Mouse (Mus musculus): ENCODE measurements around the gene Celf2.

Gene Celf2

DNA sequence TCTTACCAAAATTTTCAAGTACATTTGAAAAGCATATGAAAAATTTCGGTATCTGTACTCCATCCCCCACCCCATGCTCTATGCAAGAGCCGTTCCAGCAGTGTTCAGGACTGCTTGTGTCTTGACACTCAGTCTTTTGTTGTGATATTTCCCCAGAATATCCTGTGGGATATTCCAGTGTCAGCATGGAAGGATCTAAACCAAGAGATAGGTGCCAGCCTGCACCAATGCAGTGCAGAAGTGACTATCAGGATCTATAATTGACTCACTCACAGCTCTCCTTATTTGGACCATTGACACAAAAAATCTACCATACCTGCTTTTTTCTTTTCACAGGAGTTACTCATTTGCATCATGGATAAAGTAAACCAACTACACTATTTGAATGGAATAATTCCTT is 116.9 kb downstream of the Celf2 start:
- in situ Hi-C loops (cut with MseI, MboI) = no loop called here

DNA sequence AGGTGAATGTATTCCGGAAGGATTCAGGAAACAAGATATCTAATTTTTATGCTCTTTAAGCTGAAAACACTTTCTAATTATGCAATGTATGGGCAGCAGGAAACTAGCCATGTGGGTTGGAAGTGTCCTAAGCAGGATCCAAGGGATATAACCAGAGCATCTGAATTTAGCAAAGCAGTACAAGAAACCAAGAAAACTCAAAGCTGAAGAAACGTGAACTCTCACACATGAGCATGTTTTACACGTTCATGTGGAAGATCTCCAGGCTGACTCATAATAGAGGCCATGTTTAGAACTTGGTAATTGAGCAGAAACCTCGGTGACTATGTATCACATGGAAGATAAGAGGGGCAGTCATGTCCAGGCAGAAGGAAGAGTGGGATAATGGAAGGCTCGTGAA is 120.1 kb downstream of the Celf2 start:
- in situ Hi-C loops (cut with MseI, MboI) = no loop called here

DNA sequence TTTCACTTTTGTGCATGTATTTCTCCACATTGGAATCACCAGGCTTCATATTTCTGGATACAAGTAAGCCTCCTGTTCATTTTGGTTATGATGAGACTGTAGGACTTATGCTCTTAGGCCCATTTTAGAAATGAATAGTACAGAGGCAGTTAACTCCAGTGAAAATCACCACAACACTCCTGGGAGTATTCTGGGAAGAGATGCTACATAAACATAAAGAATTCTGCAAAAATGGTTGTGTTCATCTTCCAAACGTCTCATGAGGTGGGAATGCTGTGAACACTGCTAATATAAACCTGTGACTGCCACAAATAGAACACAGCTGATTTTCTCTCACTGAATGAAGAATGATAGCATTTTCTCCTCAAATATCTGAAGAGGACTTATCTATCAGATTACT is 130.6 kb downstream of the Celf2 start:
- in situ Hi-C loops (cut with MseI, MboI) = no loop called here

DNA sequence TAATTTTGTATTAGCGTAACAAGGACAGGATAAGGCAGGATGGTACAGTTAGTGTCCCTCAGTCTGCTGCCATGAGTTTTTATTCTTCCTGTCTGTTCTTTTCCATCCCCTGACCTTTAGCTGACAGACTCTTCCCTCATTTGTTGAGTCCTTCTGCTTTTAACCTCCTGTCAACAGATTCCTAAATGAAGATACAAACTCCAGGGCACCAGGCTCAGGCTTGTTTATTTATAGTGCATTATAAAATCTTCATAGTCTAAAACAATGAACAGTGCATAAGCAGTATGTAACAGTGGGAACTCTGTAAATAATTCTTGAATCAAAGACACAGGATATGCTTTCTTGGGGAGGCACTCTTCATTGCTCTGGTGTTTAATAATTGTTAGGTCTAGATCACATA is 131.5 kb downstream of the Celf2 start:
- in situ Hi-C loops (cut with MseI, MboI) = no loop called here

DNA sequence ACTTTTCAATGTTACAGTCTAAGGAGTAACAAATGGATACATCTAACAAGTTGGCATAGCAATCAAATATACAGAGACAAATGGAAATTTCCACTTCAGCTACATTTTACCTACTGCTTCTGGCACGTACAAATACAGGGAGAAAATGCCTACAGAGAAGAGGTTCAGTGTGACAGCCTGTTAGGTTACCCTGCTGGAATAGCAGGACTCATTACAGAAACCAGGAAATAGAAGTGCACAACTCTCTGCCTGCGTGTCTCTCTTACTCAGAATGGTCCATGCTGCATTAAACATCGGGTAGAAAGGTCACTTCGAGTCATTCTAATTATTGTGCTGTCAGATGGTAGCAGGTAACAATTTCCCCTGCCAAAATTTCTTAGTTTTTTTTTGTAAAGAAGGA is 141.6 kb downstream of the Celf2 start:
- in situ Hi-C loops (cut with MseI, MboI) = no loop called here

DNA sequence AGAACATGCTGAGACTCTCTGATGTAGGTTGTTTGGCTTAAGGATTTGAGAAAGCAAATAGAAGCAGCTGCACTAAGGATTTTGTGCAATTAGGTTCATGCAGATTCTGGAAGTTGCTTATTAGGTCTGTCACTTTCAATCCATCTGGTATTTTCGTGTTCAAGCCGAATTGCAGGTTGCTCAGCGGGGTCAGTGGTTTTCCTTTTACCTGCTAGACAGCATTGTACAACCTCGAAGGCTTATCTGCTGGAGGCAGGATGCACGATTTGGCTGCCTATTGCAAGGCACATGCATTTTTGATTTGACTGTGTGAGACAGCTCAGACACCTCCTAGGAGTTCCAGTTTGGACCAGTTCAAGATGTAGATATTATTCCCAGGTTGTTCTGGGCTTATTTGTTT is 149.8 kb downstream of the Celf2 start:
- in situ Hi-C loops (cut with MseI, MboI) = no loop called here

DNA sequence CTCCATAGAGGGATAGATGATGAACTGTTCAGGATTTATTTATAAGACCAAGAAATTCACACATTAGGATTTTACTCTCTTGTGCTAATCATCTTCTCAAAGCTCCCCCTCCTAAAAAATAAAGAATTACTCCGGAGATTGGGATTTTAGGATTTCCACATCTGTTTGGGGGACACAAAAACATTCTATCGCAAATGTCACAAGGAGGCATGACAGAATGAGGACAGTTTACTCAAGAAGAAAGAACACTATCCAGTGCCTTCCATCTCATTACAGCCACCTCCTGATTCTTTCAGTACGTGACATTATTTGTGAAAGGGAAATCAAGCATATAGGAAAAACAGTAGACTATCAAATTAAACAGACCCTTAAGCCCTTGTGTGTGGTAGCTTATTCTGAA is 150.5 kb downstream of the Celf2 start:
- in situ Hi-C loops (cut with MseI, MboI) = no loop called here

DNA sequence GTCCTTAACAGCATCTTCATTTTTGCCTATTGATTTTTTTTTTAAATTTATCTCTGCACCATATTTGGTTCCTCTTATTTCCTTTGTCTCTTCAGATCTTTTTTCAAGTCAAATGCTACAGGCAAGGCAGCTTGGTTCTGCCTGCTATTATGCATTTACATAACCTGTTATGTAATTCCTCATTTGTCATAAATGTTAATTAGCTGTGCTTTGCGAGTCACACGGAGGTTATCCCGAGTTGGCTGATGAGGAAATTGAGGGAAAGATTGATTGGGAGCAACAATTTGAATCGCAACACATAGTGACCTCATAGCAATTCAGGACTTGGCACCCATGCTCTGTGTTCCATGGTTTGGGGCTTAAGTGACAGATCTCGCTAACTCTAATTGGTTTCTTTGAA is 158.1 kb downstream of the Celf2 start:
- in situ Hi-C loops (cut with MseI, MboI) = no loop called here

DNA sequence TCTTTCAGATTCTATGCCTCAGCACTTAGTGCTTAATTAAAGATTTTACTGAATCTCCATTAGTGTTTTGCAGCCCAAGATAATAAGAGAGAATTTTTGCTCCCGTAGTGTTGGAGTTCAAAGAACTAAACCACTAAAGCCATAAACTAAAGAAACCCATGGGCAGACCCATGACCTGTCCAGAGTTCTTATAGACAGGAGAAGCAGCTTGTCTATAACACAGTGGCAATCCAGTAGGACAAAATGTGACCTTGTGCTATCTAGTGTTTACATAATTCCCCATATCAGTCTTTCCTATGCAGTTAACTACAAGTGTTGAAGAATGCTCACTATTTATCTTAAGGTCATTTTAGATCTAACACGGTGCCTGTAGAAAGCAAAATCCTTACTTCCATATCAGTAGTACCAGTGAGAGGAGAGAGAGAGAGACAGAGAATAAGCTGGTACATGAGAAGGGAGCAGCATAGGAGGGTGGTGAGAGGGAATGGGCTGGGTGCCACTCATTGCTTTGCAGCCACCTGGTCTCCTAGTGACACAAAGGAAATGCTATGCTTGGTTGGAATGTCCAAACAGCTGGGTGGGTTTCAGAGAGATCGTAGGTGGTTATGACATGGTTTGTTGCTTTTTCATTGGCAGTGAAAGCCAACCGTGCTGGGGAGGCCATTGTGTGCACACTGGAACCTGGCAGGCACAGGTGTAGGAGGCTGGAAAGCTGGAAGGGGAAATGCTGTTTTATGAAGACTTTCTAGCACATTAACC is 162.5 kb downstream of the Celf2 start:
- in situ Hi-C loops (cut with MseI, MboI) = no loop called here

DNA sequence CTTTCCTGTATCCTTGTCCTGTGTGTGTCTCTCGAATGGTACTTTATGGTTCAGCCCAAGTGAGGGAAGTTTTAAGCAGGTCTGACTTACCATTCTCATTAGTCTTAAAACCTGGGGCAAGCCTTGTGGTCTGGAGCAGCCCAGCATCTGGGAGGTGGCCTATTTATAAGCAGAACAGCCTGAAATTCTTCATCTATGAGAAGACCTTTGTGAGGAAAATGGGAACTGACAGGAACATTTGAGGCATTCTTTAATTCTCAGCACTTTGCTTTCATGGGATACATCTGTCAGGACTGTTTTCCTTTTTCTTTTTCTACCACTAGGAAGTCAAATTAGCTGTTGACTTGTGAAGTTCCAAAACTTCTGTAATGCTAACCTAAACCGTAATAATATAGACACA is 164.4 kb downstream of the Celf2 start:
- in situ Hi-C loops (cut with MseI, MboI) = no loop called here

DNA sequence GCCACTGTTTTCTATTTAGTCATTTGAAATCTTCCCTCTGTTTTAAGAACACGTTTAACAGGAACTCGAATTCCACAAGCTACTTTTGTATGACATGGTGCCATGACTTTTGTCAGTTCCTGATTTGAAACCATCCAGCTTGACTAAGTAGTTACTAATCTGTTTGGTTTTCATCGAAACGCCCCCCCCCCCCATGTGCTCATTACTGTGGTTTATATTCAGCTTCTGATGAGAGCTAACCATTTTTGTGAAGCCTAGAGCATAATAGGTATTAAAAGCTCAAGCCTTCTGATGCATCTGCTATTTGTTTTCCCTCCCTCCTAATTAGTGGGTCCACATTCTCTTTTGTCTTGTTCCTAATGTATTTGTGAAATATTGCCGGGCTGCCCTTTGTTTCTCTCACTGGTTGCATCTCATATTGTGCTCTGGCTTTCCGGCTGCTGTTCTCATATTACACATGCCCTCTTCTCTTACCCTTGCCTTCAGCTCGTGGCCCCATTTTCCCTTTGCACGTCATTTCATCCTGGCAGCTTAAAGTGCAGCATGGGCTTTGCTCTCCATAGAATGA is 166.4 kb downstream of the Celf2 start:
- in situ Hi-C loops (cut with MseI, MboI) = no loop called here

DNA sequence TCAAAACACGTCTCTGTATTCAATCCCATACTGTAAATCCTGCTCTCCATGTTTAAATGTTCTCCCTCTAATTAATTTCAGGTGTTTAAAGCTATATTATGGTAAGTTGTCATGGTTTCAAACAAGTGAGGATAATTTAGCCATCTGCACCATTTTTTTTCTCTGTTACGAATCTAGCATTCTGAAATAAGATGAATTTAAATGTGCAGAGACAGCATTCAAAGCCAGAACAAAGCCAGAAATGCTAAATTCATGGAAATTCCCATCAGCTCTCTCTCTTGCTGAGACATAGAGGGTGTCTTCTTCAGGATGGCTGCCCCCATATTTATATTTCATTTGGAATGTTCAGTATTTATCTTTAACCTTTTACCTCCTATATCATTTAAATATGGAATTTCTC is 174.5 kb downstream of the Celf2 start:
- in situ Hi-C loops (cut with MseI, MboI) = no loop called here

DNA sequence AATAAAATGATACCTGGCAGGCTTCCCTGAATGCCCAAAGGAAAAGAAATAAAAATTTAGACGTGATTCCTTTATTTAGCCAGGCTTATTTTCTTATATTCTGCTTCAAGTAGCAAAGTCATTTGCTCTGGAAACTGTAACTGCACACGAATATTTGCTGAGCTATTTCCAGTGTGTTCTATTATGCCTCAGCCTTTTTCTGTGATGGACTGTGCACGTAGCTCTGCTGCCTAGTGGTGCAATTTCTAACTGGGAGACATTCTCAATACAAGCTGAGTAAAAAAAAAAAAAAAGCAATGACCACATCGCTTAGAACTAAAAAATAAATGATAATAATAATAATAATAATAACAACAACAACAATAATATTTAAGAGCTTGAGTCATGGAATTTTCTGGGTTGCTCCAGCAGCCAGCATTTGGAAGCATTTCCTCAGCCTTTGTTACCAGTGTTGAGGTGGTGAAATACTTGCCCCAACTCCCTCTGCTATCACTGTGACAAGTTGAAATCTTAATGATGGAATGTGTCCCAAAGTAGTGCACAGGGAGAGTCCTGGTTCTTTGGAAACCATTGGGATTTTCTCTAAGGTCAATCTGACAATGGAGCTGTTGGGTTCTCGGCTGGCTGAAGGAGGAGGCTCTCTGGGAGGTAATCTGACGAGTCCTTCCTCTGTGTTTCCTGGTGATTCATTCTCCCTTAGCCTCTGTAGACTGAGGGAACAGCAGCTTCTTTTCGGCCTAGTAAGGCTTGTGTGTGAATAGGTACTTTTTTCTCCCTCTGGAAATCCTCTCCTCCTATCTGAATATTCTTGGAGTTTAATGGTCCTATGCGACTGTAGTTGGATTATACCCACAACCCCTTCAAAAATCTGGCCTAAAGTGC is 181.1 kb downstream of the Celf2 start:
- in situ Hi-C loops (cut with MseI, MboI) = no loop called here

DNA sequence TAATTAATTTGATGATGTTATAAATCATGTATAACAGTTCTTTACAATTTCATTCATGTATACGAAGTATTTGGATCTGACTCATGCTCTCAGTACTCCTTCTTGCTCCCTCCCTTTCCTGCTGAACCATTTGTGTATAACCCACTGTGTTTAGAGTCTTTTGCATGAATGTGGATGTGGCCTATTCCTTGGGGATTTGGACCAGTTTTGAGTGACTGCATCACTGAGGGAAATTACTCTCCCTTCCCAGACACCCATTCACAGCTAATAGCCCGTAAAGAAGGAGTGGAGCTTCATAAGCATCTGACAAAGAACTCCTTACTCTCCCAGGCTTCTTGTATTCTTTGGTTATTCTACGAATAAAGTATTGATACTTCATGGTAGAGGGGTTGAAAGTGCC is 189.6 kb downstream of the Celf2 start:
- in situ Hi-C loops (cut with MseI, MboI) = no loop called here

DNA sequence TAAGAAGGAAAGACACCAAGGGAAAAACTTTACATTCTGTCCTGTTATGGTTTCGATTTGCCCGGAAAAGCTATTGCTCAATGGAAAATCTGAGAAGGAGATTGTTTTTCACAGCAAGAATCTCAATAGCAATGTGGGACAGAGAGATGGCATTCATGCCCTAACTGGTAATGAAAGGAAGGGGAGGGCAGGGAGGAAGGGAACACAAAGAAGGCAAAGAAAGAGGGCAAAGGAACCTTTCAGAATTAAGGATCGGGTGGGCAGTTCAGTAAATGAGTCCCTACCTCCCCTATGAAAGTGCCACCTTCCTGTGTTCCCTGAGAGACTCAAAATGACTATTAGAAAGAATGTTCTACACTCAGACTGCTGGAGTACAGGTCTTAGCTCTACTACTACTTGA is 197.6 kb downstream of the Celf2 start:
- in situ Hi-C loops (cut with MseI, MboI) = no loop called here

DNA sequence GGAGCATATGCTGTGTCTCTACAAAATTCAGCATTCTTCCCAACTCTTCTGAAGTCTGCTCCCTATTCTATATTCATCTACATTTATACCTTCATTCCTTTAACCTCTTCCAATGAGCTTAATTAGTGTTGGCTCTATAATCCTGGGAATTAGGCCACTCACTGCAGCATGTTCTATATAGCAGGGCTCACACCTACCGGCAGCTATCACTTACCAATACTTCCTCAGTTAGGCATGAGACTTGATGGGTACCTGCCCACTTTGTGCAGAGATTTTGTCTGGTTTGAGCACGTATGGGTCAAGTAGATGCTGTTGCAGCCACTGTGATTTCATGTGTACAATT is 198.6 kb downstream of the Celf2 start:
- in situ Hi-C loops (cut with MseI, MboI) = no loop called here

DNA sequence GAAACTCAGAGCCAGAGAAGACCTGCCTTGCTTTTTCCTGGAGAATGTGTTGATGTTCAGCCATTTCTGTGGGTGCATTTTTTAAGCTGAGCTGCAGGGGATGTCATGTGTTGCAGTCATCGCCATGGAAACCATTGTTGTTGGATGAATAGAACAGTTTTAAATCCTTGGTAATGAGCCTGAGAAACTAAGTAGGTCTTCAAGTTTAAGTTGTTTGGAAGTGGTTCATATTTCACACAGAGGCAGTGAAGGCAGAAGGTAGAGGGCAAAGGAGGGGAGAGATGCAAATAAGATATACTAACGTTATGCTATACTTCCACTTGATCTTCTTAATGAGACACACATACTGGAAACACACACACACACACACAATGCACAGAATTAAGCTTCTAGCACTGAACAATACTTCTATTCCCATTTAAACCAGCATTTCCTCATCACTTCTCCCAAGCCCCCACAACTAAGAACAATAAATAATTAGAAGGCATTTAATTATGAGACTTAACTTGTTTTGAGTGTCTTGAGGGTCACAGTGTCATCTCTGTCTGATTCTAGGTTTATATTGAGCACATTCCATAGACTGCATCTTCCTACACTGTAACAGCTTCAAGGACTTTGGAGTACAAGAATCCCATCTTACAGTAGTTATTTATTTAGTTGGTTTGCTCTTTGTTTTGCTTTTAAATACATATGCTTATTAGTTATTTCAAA is 199.1 kb downstream of the Celf2 start:
- in situ Hi-C loops (cut with MseI, MboI) = no loop called here

DNA sequence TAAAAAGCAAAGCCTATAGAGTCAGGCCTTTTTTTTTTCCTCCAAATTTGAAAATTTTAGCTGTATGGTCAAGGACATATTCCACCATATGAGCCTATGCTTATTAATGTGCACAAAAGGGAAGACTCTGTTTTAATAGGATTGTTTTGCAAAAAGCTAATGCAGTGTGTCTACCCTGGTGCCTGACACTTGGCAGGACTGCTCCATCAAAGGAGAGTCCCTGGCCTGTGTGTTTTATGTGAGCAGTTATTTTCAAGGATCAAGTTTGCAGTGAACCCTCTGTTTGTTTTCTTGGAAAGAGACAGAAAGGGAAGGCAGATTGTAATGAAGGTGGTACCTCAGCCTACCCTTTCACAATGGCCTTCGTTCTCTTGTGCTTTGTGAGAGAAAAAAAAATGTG is 200.0 kb downstream of the Celf2 start:
- in situ Hi-C loops (cut with MseI, MboI) = no loop called here

DNA sequence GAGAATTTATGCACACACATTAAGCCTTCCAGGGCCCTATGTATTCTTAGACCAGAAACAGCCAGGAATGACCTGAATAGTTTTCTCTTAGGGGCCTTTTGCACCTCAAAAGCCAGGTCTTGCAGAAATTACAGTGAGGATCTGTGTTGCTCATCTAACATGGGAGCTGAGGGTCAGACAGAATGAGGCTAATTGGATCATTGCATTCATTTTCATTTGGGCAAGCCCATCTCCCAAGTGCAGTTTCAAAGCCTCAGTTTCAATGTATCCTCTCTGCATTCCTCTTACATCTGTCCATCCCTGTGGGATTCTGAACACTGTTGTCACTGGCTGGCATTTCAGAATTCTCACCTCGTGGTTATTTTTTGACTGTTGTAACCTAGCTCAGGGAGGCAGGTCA is 200.6 kb downstream of the Celf2 start:
- in situ Hi-C loops (cut with MseI, MboI) = no loop called here

DNA sequence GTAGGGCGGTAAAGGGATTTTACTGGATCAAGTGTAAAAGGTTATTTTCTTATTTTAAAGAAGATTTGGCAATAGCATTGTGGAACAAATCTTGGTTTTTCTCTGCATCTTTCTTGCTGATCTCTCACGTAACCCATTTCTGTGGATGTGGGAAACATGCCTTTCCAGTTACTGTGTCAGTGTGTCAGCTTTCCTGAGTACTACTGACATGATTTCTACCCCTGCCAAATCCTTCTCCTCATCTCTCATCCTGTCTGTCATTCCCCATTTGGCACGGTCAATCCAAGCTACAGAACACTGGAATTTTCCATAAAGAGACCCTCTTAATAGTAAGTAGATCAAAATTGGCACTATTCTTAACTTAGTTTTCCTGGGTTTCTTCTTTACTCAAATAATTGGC is 221.9 kb downstream of the Celf2 start:
- in situ Hi-C loops (cut with MseI, MboI) = no loop called here

DNA sequence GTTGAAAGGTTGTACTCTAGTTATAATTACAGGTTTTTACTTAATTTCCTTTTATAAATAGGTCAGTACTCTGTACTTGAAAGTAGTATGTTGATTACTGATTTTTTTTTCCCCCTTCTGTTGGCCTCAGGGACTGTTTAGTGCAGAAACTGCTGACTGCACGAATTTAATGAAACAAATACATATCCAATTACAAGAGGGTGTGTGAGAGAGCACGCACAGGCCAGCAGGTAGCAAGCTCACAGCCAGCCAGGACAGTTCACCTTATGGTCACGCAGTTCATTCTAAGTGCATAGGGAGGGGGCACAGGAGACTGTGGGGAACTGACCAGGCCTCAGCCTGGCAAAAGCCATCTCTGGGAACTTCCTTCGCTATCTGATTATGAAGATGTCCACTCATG is 236.1 kb downstream of the Celf2 start:
- in situ Hi-C loops (cut with MseI, MboI) = no loop called here

DNA sequence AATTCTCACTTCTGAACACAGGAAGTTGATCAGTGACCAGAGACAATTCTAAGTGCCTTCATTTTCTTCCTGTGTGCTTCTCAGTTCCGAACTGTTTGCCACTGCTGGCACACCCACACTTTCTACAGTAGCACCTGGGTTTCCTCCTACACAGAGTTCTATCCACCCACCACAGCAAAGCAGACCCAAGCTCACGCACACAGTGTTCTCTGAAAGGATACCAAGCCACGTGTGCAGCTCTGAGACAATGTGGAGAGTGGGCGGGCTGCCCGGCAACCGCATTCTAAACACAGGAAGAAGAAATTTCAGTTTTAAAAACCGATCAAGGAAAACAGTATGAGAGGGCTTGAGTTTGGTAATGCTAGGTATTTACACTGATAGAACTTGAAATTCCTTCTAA is 239.3 kb downstream of the Celf2 start:
- in situ Hi-C loops (cut with MseI, MboI) = no loop called here

All from mouse trophoblast stem cell (cell line).